Mouse (Mus musculus) small intestine, adult 2 months (tissue): Measurements from ENCODE around the gene Ogfod1.

Experiments used
- CTCF ChIP-seq: fragments of 200-500 bp; IDR thresholded peaks from 2 replicates; pipeline ENCODE4 v1.5.1; 2012; ENCODE audit warnings: low read depth, mild to moderate bottlenecking, control low read depth, inconsistent platforms, low read length, moderate library complexity, mixed read lengths; ENCODE audit not compliant: insufficient replicate concordance, insufficient read length; ENCODE audit errors: extremely low read depth
- POLR2A ChIP-seq: fragments of 200-500 bp; IDR thresholded peaks from 2 replicates; pipeline ENCODE4 v1.6.1; 2012; ENCODE audit warnings: low read depth, mild to moderate bottlenecking, control low read depth, inconsistent platforms, low read length, moderate library complexity

GRCm38 (mm10) chr8:94033601-94034000, 3.4 kb upstream of the Ogfod1 start:
- TF ChIP-seq CTCF (no peak), POLR2A (no peak)
